Mouse (Mus musculus) T-helper 17 cell (primary cell): Measurements from ENCODE around the gene Aadacl3.

Source experiments
- in situ Hi-C, 2 experiments: fragments of 300-600 bp; cut with MboI, MseI; formaldehyde crosslinking; loops; 1 replicate in 1 of 2; 2 replicates in 1 of 2; pipeline ENCODE4 v1.15.1; 2025; ENCODE audit warnings: high pct_unique_total_duplicates in 2 of 2

The Aadacl3 gene

GRCm38 (mm10) chr4:144463656-144464055 is at the start of gene Aadacl3:
Aadacl3 (minus strand) TSS chr4:144463756.
- in situ Hi-C loops: no loop called here

- in situ Hi-C loops: no loop called here
These were observed 43.0 kb upstream of the Aadacl3 start for GRCm38 (mm10) chr4:144506518-144506917.

GRCm38 (mm10) chr4:144493331-144493730 is 29.8 kb upstream of the Aadacl3 start:
- in situ Hi-C loops: no loop called here

GRCm38 (mm10) chr4:144468091-144468490 is 4.5 kb upstream of the Aadacl3 start:
- in situ Hi-C loops: no loop called here

- in situ Hi-C loops: no loop called here
These were observed 1.6 kb upstream of the Aadacl3 start for GRCm38 (mm10) chr4:144465206-144465605.

- in situ Hi-C loops: no loop called here
These were observed 10.3 kb downstream of the Aadacl3 start, which contains the start of gene Gm9944 for GRCm38 (mm10) chr4:144453217-144453616. Gm9944 (minus strand) TSS chr4:144453317.

- in situ Hi-C loops: no loop called here
These were observed 15.0 kb downstream of the Aadacl3 start for GRCm38 (mm10) chr4:144448546-144448945.

GRCm38 (mm10) chr4:144441582-144441981 is 22.0 kb downstream of the Aadacl3 start:
- in situ Hi-C loops: no loop called here

GRCm38 (mm10) chr4:144441095-144441494 is 22.5 kb downstream of the Aadacl3 start:
- in situ Hi-C loops: no loop called here

GRCm38 (mm10) chr4:144438672-144439071 is 24.9 kb downstream of the Aadacl3 start, which contains the start of gene 1700012P22Rik:
1700012P22Rik (minus strand) TSS chr4:144438772.
- in situ Hi-C loops: no loop called here

GRCm38 (mm10) chr4:144433216-144433615 is 30.3 kb downstream of the Aadacl3 start:
- in situ Hi-C loops: no loop called here

GRCm38 (mm10) chr4:144430723-144431122 is 32.8 kb downstream of the Aadacl3 start:
- in situ Hi-C loops: no loop called here

- in situ Hi-C loops: no loop called here
These were observed 34.7 kb downstream of the Aadacl3 start for GRCm38 (mm10) chr4:144428868-144429267.

- in situ Hi-C loops: no loop called here
These were observed 39.0 kb downstream of the Aadacl3 start for GRCm38 (mm10) chr4:144424590-144424989.

GRCm38 (mm10) chr4:144420644-144421043 is 42.9 kb downstream of the Aadacl3 start:
- in situ Hi-C loops: no loop called here

- in situ Hi-C loops: no loop called here
These were observed 55.3 kb downstream of the Aadacl3 start, which contains the start of gene Pramef12 for GRCm38 (mm10) chr4:144408290-144408689. Pramef12 (minus strand) TSS chr4:144408464.

- in situ Hi-C loops: no loop called here
These were observed 57.3 kb downstream of the Aadacl3 start for GRCm38 (mm10) chr4:144406261-144406660.

GRCm38 (mm10) chr4:144404456-144405086 is 59.0 kb downstream of the Aadacl3 start:
- in situ Hi-C loops: no loop called here
